Mouse (Mus musculus) embryonic facial prominence, embryonic 14.5 days (tissue): ENCODE measurements at regions not wholly inside any gene's neighbourhood (a gene's known extent, or its start where the extent isn't known, plus 50 kb on each side); places are given as distances from the start of the nearest gene placed in this dataset.

Experiments used
- ATAC-seq: fragments of 200-750 bp; cut with Nextera tagmentation; 2 replicates; pipeline ENCODE4 v1.8.0; 2017; ENCODE audit warnings: low read depth, moderate number of reproducible peaks, moderate TSS enrichment
- DNase-seq: peaks from one replicate; pipeline ENCODE4 v3.0.0-alpha.2; 2015; ENCODE audit warnings: low spot score
- H3K27ac ChIP-seq: fragments of 300-500 bp; sonication (generic); replicated peaks from 2 replicates; pipeline ENCODE4 v1.5.1; 2014; ENCODE audit warnings: low read depth, mild to moderate bottlenecking, low read length, moderate library complexity
- H3K27me3 ChIP-seq: fragments of 300-500 bp; sonication (generic); replicated peaks from 2 replicates; pipeline ENCODE4 v1.6.1; 2014; ENCODE audit warnings: low read length; ENCODE audit not compliant: control insufficient read depth, insufficient read depth
- H3K36me3 ChIP-seq: fragments of 300-500 bp; sonication (generic); 2 replicates; pipeline ENCODE4 v1.6.1; 2014; ENCODE audit warnings: low read length, mixed read lengths; ENCODE audit not compliant: control insufficient read depth, insufficient read depth
- H3K4me1 ChIP-seq: fragments of 300-500 bp; sonication (generic); 2 replicates; pipeline ENCODE4 v1.6.1; 2014; ENCODE audit warnings: antibody characterized with exemption, low read length; ENCODE audit not compliant: control insufficient read depth, insufficient read depth
- H3K4me2 ChIP-seq: fragments of 300-500 bp; sonication (generic); 2 replicates; pipeline ENCODE4 v1.6.1; 2014; ENCODE audit warnings: low read depth, mild to moderate bottlenecking, low read length, moderate library complexity, mixed read lengths
- H3K4me3 ChIP-seq: fragments of 300-500 bp; sonication (generic); 2 replicates; pipeline ENCODE4 v1.5.1; 2014; ENCODE audit warnings: low read depth, mild to moderate bottlenecking, low read length
- H3K9ac ChIP-seq: fragments of 300-500 bp; sonication (generic); 2 replicates; pipeline ENCODE4 v1.6.1; 2014; ENCODE audit warnings: low read depth, mild to moderate bottlenecking, low read length, moderate library complexity, mixed read lengths
- H3K9me3 ChIP-seq: fragments of 300-500 bp; sonication (generic); 2 replicates; pipeline ENCODE4 v1.6.1; 2016; ENCODE audit warnings: low read length; ENCODE audit not compliant: control insufficient read depth
- WGBS: fragments of 180-500 bp; shearing (Covaris S2); extraction: QIAGEN DNeasy Blood & Tissue Kit; methylation state at CpG from one replicate; pipeline ENCODE4 v1.1.7; 2014; 5-methylcytosine and 5-hydroxymethylcytosine counted together

DNA sequence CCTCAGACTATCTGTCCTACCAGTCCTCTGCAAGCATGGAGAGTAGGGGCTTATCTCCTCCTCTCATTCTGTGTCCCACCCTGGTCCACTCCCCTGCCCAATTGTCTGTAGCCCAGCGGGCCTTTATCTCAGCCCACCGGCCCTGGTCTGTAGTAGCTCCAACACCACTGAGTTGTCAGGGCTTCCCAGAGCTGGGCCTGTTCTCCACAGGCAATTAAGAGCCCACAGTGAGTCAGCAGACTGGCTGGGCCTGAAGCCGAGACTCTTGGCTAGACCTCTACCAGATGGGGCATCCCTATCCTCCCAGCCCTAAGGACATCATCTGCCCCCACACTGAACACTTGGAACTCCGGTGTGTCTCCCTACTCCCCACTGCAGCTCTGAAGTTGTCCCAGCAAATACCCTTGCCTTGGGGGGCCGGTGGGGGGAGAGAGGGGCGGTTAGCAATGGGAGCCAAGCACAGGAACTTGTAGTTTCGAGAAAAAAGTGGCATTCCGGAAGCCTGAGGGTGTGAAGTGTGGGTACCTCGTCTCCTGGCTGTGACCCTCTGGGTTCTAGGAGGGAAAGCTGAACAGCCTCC is 64.7 kb upstream of the Dlg1 start:
- Histone ChIP-seq H3K4me3 (no peak overlapping the region), H3K27me3 (no peaks in the 10 kb centered on the region), H3K4me2 (no peak overlapping the region), H3K9ac (no peak overlapping the region), H3K4me1 (peaks cover 6% of the 10 kb centered on the region), H3K27ac (no peak overlapping the region), H3K9me3 (no peaks in the 10 kb centered on the region), H3K36me3 (no peaks in the 10 kb centered on the region)
- DNase-seq = no peak
- 85% methylated on average over 9 of the region's 9 CpGs for WGBS
- ATAC-seq = 0 out of 2 replicates have a peak, but pooled peaks have one; percentile 12

DNA sequence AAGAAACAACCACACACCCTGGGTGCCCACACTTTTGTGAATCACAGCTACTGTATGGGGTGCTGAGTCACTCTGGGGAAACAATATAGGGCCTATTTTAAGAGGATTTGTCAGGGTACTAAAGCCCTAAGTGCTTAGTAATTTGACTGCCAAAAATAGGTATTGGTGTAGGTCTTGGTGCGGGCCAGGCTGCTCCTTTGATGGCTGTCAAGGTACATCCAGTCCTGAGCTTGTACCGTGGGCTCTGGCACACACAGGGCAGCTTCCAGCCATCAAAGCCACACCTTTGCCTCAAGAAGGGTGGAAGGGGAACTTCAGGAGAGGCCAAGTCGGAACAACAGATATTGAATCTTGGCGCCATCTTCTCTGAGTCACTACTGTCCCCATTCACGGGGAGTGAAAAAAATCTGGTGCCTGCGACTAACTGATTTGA is 64.2 kb upstream of the Dlg1 start:
- H3K27me3 ChIP-seq = no peaks in the 10 kb centered on the region
- H3K36me3 ChIP-seq = no peaks in the 10 kb centered on the region
- H3K4me1 ChIP-seq = 0 out of 2 replicates have a peak, but pooled peaks cover 1% of the 10 kb centered on the region
- no peak overlapping the region for H3K4me2 ChIP-seq
- no peak overlapping the region for H3K9ac ChIP-seq
- H3K4me3 ChIP-seq = no peak overlapping the region
- ATAC-seq (no peak), DNase-seq (no peak)
- H3K27ac ChIP-seq = no peak overlapping the region
- 85% methylated on average over 6 of the region's 6 CpGs for WGBS
- no peaks in the 10 kb centered on the region for H3K9me3 ChIP-seq

DNA sequence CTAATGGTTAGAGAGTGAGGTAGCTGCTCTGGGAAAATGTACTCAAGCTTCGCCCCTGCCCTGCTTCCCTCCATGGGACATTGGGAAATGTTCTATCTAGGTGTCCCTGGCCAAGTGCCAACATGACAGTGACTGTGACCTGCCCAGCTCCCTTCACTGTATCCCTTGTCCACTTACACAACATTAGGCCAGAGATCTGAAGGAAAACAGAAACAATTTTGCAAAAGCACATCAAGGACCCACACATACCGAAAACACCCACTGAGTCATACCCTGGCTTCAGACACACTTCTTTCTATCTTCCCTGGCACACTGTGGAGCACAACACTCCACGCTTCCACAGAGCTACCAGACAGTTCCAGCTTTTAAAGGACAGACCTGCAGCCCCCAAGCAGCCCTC is 62.0 kb upstream of the Dlg1 start:
- H3K27me3 ChIP-seq = no peaks in the 10 kb centered on the region
- no peaks in the 10 kb centered on the region for H3K4me1 ChIP-seq
- no peak overlapping the region for H3K9ac ChIP-seq
- ATAC-seq = no peak
- no peaks in the 10 kb centered on the region for H3K36me3 ChIP-seq
- H3K4me2 ChIP-seq = no peak overlapping the region
- no peaks in the 10 kb centered on the region for H3K9me3 ChIP-seq
- no peak overlapping the region for H3K4me3 ChIP-seq
- 89% methylated on average over 3 of the region's 3 CpGs for WGBS
- no peak for DNase-seq
- no peak overlapping the region for H3K27ac ChIP-seq

DNA sequence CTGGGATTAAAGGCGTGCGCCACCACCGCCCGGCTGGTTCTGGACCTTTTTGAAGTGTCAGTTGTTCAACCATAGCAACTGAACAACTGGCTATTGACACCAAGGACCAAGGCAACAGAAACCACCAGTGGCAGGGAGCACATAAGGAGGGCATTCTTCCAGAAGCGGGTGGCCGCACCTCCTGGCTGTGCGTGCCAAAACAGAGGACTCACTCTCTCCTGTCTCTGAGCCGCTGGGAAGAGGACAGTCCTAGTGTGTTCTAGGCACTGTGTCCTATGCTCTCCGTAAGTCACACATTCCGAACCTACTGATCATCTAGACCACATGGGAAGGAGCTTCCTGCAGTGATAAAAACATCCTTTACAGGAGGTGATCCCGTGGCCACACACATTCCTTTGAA is 60.1 kb upstream of the Dlg1 start:
- Histone ChIP-seq H3K4me3 (no peak overlapping the region), H3K36me3 (no peaks in the 10 kb centered on the region), H3K27ac (no peak overlapping the region), H3K27me3 (no peaks in the 10 kb centered on the region), H3K4me2 (no peak overlapping the region), H3K4me1 (no peaks in the 10 kb centered on the region), H3K9me3 (0 out of 2 replicates have a peak, but pooled peaks cover 2% of the 10 kb centered on the region), H3K9ac (no peak overlapping the region)
- no peak for ATAC-seq
- DNase-seq = no peak
- 57% methylated on average over 11 of the region's 11 CpGs for WGBS

GRCm38 (mm10) chr16:31606389-31607177 is 56.7 kb upstream of the Dlg1 start:
- Histone ChIP-seq H3K4me3 (no peak overlapping the region), H3K27me3 (no peaks in the 10 kb centered on the region), H3K9ac (no peak overlapping the region), H3K9me3 (0 out of 2 replicates have a peak, but pooled peaks cover 3% of the 10 kb centered on the region), H3K4me2 (no peak overlapping the region), H3K36me3 (no peaks in the 10 kb centered on the region), H3K27ac (peak overlapping the region; percentile 33; the same call in 1 of the 2 replicates), H3K4me1 (peaks cover 9% of the 10 kb centered on the region; the same call in 1 of the 2 replicates)
- 73% methylated on average over 11 of the region's 11 CpGs for WGBS
- ATAC-seq (peak; percentile 75), DNase-seq (peak; percentile 82)

DNA sequence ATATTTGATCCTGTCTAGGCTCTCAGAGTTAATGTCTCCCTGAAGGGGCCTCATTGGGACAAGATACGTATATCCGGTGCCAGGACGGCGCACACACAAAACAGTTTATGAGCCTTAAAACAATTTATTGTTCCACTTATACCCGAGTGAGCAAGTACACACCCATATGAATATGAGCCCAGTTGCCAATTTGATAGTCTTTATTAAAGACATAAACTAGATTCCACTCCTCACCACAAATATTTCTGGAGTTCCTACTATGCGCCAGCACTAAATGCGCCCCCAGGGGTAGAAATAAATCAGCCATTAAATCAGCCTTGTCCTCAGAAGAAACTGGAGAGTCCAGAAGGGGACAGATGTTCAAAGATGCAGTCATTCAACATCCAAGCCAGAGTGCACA is 54.3 kb upstream of the Dlg1 start:
- Histone ChIP-seq H3K36me3 (no peaks in the 10 kb centered on the region), H3K4me2 (no peak overlapping the region), H3K9me3 (0 out of 2 replicates have a peak, but pooled peaks cover 3% of the 10 kb centered on the region), H3K27ac (peak overlapping the region; percentile 65), H3K4me1 (peaks cover 9% of the 10 kb centered on the region; the same call in 1 of the 2 replicates), H3K4me3 (no peak overlapping the region), H3K27me3 (no peaks in the 10 kb centered on the region), H3K9ac (no peak overlapping the region)
- 63% methylated on average over 7 of the region's 7 CpGs for WGBS
- peak; percentile 75 for DNase-seq
- ATAC-seq = no peak

- Histone ChIP-seq H3K9me3 (0 out of 2 replicates have a peak, but pooled peaks cover 3% of the 10 kb centered on the region), H3K36me3 (no peaks in the 10 kb centered on the region), H3K4me3 (no peak overlapping the region), H3K4me2 (no peak overlapping the region), H3K27me3 (no peaks in the 10 kb centered on the region), H3K27ac (peak overlapping the region; percentile 44), H3K9ac (no peak overlapping the region), H3K4me1 (peaks cover 9% of the 10 kb centered on the region; the same call in 1 of the 2 replicates)
- ATAC-seq = no peak
- DNase-seq = no peak
- 77% methylated on average over 10 of the region's 10 CpGs for WGBS
Observed at GRCm38 (mm10) chr16:31609394-31610172, 53.7 kb upstream of the Dlg1 start.
